Mouse (Mus musculus) erythroblast, adult 5-6 weeks (primary cell): ENCODE results near the gene Snrpe. TPM values are rescaled to one million over a fixed set of nuclear protein-coding genes. Genes with fewer than 3 reads are reported as not detected.

Experiments used
- ATAC-seq: replicated peaks from 2 replicates; pipeline ENCODE4 v1.8.0; 2016; ENCODE audit warnings: moderate number of reproducible peaks, mild to moderate bottlenecking, moderate TSS enrichment, inconsistent platforms; ENCODE audit not compliant: poor library complexity, low FRiP score, severe bottlenecking
- total RNA-seq, 2 experiments: library from RNA; stranded (forward) in 1 of 2; stranded (reverse) in 1 of 2; fragments of 150-400 nt in 1 of 2; fragments of 200-764, 138-1000 nt in 1 of 2; gene quantifications; 2 replicates each; pipeline versions ENCODE4 v1.2.3 to v1.2.4; 2015 to 2017; ENCODE audit warnings: low replicate concordance in 2 of 2

Snrpe gene
- total RNA-seq (2015; ENCODE audit: low replicate concordance) (74.4 and 111 TPM in 2 replicates), total RNA-seq (2017; ENCODE audit: low replicate concordance) (55.4 and 158 TPM in 2 replicates)

GRCm38 (mm10) chr1:133609771-133610502 lies at the start of gene Snrpe:
Snrpe (minus strand) TSS chr1:133610291.
- ATAC-seq, result peak; percentile 99

DNA sequence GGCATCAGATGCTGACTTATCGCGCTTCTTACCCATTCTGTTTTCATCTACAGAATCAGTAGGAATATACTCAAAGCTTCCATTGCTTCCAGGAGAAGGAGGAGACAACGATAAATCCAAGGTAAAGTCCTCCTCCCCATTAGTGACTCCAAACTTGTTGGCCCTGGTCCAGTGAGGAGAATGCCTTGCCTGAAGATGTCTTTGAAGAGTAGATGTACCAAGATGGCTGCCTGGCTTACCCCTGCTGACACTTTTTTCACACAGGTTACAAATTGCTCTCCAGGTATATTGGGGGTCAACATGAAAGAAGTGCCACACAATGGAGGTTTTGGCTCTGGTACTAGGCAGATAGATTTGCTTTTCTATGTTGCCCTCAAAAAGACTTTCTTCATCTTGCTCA lies 48.8 kb upstream of the Snrpe start:
- ATAC-seq, result no peak

DNA sequence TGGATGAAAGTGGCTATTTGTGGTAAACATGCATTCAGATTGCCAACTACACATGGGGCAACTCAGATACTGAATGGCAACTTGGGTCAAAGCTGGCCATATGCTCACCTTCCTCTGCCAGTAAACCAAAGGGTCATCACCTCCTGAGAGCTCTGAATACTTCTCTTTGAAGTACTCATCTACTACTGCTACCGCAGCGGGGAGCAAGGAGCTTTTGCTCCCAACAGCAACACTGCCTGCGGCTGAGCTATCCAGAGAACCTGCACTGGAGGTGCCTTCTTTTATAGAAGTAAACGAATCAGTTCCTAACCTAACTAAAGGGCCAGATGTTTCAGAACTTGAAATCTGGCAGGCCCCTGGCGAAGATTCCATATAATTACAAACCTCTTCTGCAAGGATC lies 46.7 kb upstream of the Snrpe start:
- ATAC-seq, result no peak

DNA sequence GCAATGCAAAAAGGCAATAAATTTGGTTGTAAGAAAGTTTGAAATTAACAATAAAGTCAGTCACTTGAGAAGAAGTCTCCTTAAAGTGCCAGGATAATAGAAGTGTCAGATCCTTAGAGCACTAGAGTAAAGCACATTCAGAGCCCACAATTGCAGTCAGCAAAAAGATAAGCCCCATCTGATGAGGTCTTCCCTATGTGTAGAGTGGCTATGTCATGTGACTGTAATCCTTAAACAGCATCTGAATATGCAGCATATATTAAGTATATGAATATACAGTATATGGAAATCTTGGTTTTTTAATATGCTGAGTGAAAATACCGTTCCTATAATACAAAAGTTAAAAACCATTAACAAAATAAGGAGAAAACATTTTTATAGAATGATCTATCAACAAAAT lies 42.9 kb upstream of the Snrpe start:
- ATAC-seq, result no peak

DNA sequence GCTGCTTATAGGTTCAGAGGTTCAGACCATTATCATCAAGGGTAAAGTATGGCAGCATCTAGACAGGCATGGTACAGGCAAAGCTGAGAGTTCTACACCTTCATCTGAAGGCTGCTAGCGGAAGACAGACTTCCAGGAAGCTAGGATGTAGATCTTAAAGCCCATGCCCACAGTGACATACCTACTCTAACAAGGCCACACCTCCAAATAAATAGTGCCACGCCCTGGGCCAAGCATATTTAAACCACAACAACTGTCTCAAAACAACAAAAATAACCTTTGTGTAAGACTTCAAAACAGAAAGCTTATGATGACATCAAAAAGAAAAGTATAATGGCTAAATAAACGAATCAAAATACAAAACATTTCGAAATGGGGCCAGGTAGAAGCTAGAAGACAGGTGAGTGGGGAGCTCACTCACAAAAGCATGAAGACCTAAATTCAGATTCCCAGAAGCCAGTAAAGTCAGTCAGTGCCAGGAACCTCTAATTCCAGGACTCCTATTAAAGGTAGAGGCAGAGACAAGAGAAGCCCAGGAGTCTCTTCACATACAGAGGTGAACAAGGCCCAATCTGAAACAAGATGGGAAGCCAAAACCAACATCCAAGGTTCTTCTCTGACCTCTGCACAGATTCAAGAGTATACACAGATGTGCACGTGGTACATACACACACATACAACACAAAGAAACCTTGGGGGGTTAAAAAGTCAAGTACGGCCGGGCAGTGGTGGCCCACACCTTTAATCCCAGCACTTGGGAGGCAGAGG lies 40.4 kb upstream of the Snrpe start:
- ATAC-seq, result no peak

- no peak for ATAC-seq
Observed at GRCm38 (mm10) chr1:133645652-133646051, 35.6 kb upstream of the Snrpe start.

- ATAC-seq, result no peak
Observed at GRCm38 (mm10) chr1:133641163-133641562, 31.1 kb upstream of the Snrpe start.

DNA sequence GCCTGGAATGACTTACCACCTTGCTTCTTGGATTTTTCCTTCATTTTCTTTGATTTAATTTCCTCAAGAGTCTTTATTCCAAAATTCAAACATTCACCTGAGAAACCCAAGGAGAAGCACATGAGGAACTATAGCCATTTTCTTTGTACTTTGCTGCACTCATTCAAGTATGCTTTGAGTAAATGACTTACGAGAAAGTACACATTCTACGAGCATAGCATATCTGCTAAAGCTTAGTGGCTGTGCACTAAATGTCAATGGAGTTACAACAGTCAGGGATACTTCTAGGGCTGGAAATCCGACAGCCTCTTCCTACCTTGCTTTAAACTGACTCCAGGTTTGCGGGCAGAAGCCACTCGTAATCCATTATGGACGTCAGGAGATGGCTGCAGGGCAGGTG lies 28.4 kb upstream of the Snrpe start:
- no peak for ATAC-seq

DNA sequence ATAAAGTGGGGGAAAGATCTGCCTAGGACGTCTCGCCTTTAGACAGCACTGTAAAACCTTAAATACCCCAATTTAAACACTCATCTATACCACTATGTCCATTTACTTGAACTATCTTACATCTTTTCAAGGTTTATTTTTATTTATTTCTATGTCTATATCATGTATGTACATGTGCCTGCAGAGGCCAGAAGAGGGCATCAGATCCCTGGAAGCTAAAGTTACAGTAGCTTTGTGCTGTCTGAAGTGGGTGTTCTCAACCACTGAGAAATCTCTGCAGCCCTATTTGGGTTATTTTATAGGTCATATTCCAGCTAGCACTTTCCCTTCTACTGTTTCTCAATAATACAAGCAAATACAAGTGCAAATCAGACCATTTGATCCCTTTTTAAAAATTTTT lies 22.1 kb upstream of the Snrpe start:
- ATAC-seq, result no peak

DNA sequence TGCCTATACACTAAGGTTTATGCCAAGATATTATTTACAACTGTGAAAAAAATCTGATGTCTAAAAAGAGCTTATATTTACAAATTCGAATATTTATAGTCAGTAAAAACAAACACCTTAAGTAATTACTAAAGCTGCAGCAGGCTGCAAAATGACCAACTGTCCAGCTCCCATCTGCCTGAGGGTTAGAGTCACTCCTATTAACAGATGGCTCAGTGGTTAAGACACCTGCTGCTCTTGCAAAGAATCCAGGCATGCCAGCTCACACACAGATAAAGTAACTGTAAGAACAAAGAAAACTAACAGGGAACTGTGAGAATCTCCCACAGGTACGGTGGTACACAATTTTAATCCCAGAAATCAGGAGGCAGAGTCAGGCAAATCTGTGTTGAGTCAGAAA lies 15.0 kb upstream of the Snrpe start:
- ATAC-seq, result no peak

DNA sequence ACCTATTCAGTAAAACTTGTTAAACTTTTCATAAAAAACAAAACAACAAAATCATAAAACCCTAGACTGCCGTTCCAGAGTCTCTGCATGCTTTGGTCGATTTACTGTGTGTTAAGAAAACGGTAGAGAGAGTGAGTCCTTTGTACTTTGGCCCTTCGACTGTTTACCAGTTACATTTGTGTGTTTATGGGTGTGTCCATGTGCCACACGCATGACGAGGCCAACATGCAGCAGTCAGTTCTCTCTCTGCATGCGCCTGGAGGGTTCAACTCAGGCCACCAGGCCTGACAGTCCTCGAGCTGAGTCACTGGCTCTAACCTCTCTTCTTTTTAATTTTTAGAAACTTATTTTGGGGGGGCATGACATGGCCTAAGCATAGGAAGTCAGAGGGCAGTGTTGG lies 8.2 kb upstream of the Snrpe start:
- peak; percentile 69 for ATAC-seq

- ATAC-seq, result no peak
Observed at GRCm38 (mm10) chr1:133617908-133618307, 7.8 kb upstream of the Snrpe start.

DNA sequence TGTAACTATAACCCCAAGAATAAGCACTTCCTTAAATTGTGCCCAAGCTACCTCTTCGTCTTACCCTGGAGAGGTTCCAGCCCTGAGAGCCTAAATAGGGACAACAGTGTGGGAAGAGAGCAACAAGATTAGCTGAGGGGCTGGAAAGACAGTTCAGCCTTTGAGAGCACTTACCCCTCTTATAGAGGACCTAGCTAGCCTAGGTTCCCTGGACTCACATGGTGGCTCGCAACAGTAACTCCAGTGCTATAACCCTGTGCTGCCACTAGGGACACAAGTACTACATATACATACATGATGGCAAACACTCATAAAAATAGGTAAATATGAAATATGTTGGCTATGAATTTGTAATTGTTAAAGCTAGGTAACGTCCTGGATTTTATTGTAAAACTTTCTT lies 3.7 kb upstream of the Snrpe start:
- ATAC-seq, result no peak

DNA sequence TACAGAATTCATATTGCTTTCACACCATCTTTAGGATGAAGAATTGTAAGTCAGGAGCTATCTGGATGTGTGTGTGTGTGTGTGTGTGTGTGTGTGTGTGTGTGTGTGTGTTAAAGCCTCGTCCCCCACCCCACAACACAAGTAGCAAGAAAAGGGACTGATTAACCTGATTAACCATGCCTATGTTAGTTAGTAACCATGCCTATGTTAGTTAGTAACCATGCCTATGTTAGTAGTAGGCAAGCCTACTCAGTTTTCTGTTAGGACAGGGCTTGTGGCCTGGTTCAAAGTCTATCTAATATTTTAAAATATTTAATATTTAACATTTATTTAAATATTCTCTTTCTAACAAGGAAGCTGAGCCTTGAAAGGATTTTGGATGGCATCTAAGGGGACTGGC lies 1.3 kb upstream of the Snrpe start:
- ATAC-seq, result no peak

GRCm38 (mm10) chr1:133610601-133611000 lies 510 bp upstream of the Snrpe start:
- peak; percentile 2; the same call in 1 of the 2 replicates for ATAC-seq

- no peak for ATAC-seq
Observed at GRCm38 (mm10) chr1:133603174-133603573, 6.9 kb downstream of the Snrpe start.

GRCm38 (mm10) chr1:133596298-133597007 lies 13.6 kb downstream of the Snrpe start:
- ATAC-seq, result no peak

- ATAC-seq, result no peak
Observed at GRCm38 (mm10) chr1:133585995-133586537, 24.0 kb downstream of the Snrpe start.

DNA sequence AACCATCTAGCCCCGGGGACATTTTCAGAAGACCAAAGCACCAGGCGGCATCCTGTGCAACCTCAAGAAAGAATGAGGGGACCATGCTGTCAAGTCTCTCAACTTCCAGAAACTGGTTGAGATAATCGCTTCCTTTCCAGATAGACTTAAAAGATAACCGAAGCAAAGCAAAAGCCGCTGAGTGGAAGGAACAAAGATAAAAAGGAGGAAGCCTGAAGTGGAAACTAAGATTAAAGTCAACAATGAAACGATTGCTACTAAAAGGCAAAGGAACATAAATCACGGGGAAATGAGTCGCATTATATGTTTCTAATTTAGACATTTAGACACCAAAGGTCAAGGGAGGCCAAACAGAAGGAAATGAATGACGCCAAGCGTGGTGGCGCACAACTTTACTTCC lies 38.8 kb downstream of the Snrpe start:
- ATAC-seq, result no peak
